Mouse (Mus musculus) cerebral cortex, adult 2 months (tissue): ENCODE data around the gene Gm42669.

Experiments used
- WGBS: fragments of 180-500 bp; shearing (Covaris S2); methylation state at CpG from one replicate; pipeline ENCODE4 v1.1.7; 2018; 5-methylcytosine and 5-hydroxymethylcytosine counted together

Gene Gm42669

DNA sequence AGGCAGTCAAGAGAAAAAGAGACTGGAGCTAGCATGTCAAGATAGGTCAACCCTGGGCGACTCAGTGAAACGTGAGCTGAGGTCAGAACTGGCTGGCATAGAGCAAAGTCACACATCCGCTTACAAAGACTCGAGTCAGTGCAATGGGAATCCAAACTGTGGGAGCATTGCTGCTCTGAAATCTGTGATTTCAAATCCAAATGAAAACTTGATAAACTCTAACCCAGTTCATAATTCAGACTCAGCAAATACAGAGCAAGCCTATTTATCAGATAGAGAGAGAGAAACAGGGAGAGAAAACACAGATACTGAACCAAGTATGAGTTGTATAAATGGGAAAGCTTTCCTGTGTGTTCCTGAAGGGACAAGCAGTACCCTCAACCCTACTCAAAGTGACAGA, at the start of gene Gm42669:
Gene Gm42669 (plus strand): TSS at position 301 of the 400 bp plus-strand sequence.
- 74% methylated on average over 4 of the region's 4 CpGs for WGBS

DNA sequence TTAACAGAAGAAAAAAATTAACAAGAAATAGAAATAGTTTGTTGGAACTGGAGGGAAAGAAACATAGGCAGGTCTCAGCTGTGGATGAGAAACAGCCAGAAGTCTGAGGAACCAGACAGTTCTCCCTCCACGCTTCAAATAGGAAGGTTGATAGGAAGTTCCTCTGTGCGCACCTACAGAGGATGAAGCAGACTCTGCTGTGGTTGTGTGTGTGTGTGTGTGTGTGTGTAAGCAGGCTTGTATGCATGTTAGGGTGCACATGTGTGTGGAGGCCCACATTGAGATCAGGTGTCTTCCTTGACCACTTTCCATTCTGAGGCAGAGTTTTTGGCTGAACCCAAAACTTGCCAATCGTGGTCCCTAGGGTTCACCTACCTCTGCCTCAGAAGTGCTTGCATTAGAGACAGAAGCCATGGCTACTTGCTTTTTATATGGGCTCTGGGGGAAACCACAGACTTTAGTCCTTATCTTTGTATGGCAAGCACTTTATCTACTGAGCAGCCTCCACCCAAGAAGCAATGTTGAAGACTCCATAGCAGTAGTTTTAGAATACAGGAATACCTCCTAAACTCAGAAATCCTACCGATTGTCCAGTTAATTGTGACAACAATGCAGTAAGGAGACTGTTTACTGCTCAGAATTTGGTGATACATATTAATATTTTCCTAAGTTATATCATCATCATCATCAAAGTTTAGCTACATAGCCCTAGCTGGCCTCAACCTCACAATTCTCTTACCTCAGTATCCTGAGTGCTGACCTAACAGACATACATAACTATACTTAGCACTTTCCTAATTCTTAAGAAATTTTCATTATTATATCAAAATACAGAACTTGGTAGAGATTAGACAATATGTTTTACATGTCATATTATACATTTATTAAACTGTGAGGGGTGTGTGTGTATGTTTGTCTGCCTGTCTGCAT, 45.0 kb upstream of the Gm42669 start:
- 97% methylated on average over 4 of the region's 4 CpGs for WGBS

GRCm38 (mm10) chr5:107466501-107466900, 40.9 kb upstream of the Gm42669 start:
- WGBS, result 21% methylated on average over 5 of the region's 5 CpGs

- WGBS, result 60% methylated on average over 4 of the region's 4 CpGs
These were observed 40.3 kb upstream of the Gm42669 start for GRCm38 (mm10) chr5:107467098-107467497.

GRCm38 (mm10) chr5:107470600-107471329, 36.7 kb upstream of the Gm42669 start:
- WGBS, result 65% methylated on average over 10 of the region's 10 CpGs

- WGBS, result 80% methylated on average over 2 of the region's 2 CpGs
These were observed 27.2 kb upstream of the Gm42669 start for GRCm38 (mm10) chr5:107480194-107480593.

- 83% methylated on average over 4 of the region's 4 CpGs for WGBS
These were observed 18.4 kb upstream of the Gm42669 start for GRCm38 (mm10) chr5:107488996-107489395.

- WGBS, result 79% methylated on average over 9 of the region's 9 CpGs
These were observed 16.4 kb upstream of the Gm42669 start for GRCm38 (mm10) chr5:107491036-107491435.

DNA sequence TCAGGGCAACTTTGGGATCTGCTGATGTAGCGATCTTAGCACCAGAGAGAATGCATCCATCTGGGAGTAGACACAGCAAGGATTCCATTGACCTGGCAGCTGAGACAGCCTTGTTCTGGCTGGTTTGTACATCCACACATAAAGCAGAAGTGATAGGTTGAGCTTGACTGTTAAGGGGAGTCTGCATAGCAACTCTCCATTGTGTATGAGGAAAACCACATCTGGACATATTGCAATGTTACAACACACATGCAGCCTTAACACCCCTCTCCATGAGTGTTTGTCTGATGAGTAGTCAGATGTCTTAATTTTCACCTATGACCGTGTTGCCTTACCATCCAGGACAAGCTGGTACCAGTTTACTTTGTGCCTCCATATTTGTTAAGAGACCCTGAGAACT, 14.9 kb upstream of the Gm42669 start:
- 97% methylated on average over 2 of the region's 2 CpGs for WGBS

- WGBS, result 89% methylated on average over 5 of the region's 5 CpGs
These were observed 12.7 kb upstream of the Gm42669 start for GRCm38 (mm10) chr5:107494759-107495158.

- WGBS, result 75% methylated on average over 2 of the region's 2 CpGs
These were observed 11.4 kb upstream of the Gm42669 start for GRCm38 (mm10) chr5:107496047-107496446.

GRCm38 (mm10) chr5:107497519-107498501, 9.6 kb upstream of the Gm42669 start:
- WGBS, result 31% methylated on average over 10 of the region's 10 CpGs

DNA sequence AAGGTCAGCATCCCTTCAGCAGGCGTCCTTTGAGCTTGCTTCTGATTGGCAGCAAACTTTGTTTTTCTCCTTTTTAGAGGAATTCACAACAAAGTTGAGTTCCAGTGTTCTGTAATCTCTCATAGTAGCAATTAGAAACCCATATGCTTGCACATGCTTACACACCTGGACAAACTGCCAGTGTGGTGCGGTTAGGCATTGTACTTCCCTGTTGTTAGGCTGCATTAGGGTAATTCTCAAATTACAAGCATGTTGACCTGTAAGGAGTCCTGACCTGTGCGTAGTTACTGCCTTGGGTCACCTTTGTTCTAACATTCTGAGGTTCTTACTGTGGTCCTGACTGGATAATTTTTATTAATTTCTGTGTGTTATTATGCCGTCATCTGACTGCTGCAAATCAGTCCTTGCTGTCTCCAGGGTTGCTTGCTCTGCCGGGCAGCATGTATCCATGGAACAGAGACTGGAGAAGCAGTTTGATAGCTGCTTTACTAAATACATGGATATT, 8.6 kb upstream of the Gm42669 start:
- 41% methylated on average over 5 of the region's 5 CpGs for WGBS

DNA sequence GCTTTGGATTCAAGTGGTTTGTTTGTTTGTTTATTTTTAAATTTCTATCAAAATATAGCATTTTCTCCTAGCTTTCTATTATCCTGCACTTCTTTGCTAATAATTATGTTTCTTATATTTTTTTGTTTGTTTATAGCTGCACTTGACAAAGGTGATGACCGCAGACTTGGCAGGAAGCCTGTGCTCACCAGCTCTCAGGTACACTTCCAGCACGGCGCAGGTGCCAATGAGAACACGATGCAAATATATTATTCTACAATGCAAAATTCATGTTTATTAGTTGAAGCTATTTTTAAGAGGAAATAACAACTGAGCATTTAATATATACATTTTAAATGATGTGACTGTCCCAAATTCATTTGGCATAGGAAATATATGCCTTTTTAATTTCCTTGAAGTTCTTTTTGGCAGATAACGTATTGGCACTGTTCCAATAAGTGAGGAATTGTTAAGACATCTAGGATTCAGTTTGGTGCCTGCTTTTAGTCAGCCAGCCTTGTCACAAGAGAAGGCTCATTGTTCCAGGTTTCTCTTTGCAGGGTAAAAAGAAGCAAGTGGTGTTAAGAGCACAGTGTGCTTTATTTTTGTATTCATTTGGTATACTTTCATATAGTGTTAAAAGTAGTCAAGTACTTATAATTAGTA, 7.4 kb upstream of the Gm42669 start:
- 48% methylated on average over 5 of the region's 5 CpGs for WGBS

DNA sequence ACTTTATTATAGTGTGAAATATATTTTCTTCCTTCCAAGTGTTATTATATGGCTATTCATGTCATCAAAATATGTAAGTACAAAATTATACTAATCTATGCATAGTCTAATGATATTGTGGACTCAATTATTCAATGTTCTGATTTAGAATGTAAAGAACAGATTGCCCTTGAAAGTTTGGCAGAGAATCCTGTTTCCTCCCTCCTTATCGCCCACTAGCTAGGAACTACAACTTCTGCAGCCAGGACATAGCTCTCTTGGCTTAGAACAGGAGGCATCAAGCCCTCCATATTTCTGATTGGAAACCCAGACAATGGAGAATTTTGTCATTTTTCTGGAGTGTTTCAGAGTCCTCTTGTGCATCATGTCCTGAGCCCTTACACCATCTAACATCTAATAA, 6.7 kb upstream of the Gm42669 start:
- WGBS, result 38% methylated on average over 1 of the region's 1 CpGs

GRCm38 (mm10) chr5:107510503-107510902, 3.1 kb downstream of the Gm42669 start:
- WGBS, result 75% methylated on average over 10 of the region's 10 CpGs

GRCm38 (mm10) chr5:107511326-107511725, 3.9 kb downstream of the Gm42669 start:
- WGBS, result 36% methylated on average over 2 of the region's 2 CpGs

- WGBS, result 43% methylated on average over 7 of the region's 7 CpGs
These were observed 6.2 kb downstream of the Gm42669 start for GRCm38 (mm10) chr5:107513583-107513982.

DNA sequence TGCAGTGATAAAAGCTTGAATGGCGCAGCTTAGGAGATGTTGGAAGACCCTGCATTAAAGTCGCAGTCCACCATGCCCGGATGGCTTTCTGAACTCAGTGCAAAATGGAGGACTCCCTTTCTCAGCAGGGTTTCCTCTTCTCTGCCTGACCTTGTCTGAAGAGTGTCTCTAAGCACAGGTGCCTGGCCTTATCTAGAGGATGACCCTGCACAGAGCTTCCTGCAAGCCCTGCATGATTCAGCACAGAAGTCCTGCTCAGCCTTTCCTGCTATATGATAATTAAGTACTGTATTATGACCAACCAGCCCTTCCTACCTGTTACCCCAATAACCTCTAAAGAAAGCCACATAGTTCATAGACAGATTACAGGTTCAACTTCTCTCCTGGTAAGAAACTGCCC, 8.0 kb downstream of the Gm42669 start:
- WGBS, result 90% methylated on average over 3 of the region's 3 CpGs

DNA sequence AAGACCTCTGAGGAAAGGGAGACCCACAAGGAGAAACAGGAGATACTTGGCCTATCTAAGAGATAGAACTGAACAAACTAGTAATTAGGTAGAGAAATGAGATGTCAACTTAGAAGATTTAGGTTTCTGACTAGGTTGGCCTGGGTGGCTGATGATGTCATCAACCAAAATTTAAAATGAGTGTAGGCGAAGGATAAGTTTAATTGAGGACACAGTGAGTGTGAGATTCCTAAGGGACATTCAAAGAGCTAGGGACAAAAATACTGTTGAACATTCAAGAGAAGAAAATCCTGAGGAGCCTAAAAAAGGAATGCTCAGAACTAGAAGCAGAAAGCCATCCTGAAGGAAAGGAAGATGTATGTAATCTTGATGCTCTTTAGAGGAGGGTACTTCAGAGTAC, 8.7 kb downstream of the Gm42669 start:
- 60% methylated on average over 1 of the region's 1 CpGs for WGBS

DNA sequence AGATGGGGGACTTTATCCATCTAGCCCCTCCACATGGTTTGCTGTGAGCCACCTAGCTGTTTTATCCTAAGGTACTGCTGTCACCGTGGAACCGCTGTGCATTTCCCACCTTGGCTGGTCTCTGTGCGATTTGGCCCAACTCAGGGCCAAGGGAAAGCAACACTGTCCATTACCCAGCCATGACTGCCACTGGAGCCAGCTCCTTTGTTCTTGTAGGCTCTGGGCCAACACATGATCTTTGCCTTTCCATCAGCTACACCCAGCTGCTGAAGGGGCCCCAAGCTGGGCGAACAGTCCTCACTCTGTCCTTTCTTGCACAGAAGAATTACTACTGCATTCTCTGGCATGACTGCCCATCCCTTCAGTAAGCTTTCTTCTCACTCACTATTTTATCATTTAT, 11.2 kb downstream of the Gm42669 start:
- WGBS, result 65% methylated on average over 4 of the region's 4 CpGs
